Mouse (Mus musculus) cerebellum, adult 11-12 months (tissue): ENCODE data around the gene Inmt.
"Not testable (repeated sequence)": the region's sequence is repeated elsewhere in the genome, so short reads cannot be mapped to it uniquely, and the experiment has no call there.

Source experiments
- DNase-seq: peaks from one replicate; pipeline ENCODE4 v3.0.0; 2022

Gene Inmt

DNA sequence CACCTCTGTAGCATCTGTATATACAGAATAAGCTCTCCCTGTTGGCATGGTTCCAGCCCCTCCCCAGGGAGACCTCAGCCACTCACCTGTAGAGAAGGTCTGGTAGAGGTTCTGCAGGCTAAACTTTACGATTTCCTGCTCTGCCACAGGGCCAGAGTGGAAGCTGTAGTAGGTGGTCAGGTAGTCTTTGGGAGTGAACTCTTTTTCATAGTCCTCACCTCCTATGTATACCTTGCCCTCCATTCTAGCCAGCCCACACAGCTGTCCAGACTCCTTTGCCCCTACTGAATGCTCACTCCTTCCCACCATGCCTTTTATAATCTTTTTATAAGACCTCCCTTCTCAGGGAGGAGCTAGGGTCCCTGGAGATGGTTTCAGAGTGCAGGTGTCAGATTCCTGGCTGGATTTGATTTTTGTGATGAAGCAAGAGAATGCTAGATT is at the start of gene Inmt:
Gene Inmt (minus strand): TSS at position 303 of the 441 bp plus-strand sequence.
- no peak for DNase-seq

DNA sequence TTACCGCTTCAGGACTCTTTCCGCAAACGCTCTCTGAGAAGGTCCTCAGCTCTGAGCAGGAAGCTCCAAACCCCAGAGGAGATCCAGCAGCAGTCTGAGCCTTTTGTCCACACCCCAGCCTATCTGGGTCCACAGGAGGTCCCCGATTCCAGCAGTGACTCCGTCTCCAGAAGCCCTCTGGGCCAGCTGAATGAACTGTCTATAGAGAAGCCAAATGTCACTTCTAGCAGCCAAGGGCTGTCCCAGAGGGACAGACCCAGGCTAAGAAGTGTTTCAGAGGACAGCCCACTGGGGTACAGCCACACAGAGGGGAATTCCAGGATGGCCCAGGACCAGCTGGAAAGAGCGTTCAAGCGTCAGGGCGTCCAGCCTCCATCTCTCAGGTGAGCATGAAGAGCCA is 49.1 kb upstream of the Inmt start:
- DNase-seq, result no peak

DNA sequence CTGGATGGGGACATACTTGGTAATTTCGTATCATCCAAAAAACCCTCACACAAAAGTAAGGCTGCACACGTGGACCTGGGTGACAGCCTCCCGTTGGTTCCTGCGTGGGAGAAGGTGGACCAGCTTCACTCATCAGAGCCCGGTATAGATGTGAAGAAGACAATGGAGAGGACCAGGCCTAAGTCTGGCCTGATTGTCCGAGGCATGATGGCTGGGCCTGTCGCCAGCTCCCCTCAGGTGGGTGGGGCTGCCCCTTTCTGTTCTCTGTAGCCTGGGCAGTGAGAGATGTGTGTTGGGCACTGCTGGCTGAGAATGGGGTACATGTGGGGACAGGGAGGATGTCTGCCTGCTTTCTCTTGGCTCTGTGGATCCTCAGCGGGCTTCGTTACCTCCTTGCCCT is 43.4 kb upstream of the Inmt start:
- DNase-seq, result no peak

DNA sequence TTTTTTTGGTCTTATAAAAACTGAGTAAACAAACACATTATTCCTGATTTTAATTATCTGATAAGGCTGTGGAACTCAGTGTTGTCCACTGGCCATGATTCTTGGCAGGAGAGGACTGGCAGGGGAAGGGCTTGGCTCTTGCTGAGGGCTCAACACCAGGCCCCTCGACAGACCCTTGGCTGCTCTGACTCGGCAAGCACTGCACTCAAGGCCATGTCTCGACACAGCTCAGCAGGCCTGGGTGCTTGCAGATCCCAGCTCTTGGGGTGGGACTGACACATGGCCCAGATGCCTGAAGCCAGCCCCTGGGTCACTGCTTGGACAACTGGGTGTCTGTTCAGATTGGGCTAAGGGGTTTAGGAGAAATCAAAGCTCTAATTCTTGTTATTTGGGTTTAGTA is 39.7 kb upstream of the Inmt start:
- no peak for DNase-seq

DNA sequence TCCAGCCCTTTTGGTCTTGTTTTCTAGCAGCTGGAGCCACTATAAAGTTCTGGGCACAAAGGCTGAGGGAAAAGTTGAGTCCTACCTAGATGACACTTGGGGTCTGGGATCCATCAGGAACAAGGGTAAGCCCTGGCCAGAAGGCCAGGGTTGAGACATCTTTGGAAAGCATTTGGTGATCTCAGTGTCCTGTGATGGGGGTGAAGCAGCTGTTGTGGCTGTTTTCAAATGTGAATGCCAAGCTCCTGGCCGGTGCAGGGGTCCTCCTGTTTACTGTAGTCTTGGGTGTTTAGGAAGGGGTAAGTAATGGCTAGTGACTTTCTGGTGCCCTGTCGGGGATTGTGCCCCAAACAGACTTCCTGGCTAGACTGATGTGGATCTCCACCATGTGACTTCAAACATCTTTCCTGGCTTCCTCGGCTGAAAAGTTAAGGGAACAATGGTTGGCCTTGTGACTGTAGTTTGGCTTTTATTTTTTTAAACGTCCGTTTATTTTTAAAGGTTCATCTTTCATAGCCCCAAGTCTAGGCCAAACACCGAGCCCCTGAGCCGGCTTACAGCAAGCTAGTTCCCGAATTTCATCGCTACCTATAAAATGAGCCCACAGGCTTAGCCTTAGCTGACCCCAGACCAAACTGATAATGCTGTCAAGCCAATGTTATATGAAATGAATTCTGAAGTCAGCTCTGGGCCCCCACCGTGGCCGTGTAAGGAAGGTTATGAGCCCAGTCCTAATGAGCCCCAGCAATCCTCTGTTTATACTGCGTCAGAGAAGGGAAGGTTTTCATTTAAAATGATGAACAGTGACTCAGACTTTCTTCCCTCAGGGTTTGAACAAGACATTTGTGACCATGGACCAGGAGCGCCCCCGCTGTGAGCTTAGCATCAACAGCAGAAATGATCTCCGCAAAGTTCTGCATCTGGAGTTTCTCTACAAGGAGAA is 35.9 kb upstream of the Inmt start:
- no peak for DNase-seq

DNA sequence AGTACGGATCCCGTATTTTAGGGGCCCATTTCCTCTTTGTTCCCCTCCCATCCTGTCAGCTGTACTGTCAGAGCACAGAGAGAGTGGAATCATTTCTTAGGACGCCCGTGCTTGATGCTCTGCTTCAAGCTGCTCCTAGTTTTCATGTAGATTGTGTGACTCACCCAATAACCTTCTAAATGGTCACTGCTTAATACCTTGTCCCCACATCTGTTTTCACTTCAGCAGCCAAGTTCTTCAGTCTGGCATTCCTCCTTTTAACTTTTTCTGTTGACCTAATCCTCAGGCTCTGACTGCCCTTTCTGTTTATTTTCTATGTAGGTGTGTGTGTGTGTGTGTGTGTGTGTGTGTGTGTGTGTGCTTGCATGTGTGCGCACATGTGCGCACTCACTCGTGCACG is 32.9 kb upstream of the Inmt start:
- DNase-seq, result no peak

DNA sequence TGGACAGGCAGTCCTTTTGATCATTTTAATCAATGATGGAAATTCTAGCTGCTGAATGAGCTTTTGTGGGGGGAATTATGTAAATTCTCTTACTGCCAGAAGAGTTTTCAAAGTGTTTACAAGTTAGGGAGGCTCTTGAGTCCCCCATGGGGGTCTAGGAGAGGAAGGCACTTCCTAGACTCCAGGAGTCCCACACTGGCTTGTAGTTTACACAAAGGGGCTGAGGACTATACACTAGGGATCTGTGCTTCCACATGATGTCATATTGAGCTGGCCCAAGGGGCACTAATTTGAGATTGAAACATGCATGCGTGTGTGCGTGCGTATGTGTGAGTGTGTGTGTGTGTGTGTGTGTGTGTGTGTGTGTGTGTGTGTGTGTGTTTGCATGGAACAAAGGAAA is 29.1 kb upstream of the Inmt start:
- DNase-seq, result peak; percentile 37

DNA sequence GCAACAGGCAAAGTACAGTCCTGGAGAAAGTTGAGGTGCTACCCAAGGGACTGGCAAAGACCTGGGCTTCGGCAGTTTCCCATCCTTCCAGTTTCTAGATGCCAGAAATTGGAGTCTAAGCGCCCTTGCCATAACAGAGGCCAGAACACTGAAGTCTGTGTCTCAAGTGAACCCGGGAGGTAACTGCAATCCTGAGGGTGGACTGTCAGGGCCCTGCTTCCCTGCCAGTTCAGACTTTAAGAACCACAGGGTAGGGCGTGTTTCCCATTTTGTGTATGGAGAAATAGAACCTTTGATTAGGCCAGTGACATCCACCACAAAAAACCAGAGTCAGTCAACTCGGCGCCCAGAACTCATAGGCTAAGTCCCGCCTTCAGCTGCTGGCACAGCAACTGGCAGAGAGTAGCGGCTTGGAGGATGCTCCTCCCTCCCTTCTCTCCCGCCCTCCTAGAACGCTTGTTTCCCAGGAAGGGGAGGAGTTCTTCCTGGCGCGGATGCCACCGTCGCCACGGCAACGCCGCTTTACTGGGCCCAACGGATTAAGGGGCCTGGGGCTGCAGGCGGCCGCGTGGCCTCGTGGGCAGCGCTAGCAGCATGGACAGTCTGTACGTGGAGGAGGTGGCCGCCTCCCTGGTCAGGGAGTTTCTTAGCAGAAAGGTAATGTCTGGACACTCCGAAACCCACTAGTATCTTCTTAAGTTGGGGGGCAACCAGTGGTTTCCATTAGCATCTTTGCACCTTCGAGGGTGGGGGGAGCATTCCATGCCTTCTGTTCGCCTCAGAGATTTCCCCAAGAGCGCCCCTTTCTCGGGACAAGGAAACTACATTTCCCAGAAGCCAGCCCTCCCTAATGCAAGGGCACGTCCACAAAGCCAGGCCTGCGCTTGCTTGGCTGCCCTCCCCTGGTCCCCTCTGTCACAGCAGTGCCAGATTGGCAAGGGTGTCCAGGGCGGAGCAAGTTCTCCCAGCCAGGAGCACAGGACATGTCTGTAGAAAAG is 28.4 kb upstream of the Inmt start, which contains the start of gene Mindy4:
Gene Mindy4 (plus strand): TSS at position 471 of the 998 bp plus-strand sequence.
- DNase-seq, result peak; percentile 91

DNA sequence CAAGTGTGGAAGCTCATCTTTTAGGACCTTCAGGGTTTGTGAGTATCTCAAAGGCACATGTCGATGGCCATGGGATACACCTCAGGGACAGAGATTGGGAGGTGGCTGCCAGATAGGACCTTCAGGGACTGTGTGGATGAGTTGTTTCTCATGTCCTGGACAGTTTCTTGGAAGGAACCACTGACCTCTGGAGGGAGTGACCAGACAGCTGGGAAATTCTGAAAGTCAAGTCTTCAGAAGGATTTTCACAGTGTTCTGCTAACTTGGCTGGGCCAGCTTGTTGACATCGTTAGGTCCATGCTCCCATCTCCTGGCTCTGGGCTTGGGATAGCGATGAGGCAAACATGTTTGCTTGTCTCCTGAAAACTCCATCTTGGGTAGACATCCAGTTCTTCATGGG is 24.2 kb upstream of the Inmt start:
- no peak for DNase-seq

DNA sequence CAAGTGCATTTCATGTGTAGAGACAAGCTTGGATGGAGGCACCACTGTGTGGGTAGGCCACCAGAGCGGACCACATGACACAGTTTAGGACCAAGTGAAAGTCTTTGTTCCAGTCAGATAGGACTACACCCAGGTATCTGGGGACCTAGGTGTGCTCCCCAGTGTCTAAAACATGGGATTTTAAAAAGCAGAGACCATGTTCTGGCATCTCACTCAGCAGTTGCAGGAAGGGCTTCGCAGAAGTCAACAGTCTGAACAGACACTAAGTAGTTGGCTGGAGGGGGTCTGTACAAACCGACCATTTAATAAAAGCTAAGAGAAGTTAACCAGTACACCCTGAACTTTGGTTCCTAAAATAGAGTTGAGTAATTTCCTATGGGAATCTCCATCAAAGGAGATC is 18.3 kb upstream of the Inmt start:
- no peak for DNase-seq

DNA sequence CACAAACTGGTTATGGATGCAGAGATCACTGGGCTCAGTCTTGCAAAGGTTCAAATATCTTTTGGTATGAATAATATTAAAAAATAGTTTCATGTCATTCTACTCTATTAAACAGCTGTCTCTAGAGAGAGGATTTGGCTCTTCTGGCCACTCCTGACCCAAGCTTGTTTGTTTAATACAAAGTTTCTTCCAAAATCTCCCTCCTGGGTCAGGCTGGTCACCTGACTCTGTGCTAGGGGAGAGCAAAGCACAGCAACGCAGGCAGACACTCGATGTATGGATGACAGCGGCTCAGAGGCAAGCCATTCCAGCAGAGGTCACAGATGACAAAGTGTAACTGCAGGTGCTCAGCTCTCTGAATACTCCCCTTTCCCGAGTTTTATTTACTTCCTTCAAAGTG is 16.7 kb upstream of the Inmt start:
- DNase-seq, result no peak

DNA sequence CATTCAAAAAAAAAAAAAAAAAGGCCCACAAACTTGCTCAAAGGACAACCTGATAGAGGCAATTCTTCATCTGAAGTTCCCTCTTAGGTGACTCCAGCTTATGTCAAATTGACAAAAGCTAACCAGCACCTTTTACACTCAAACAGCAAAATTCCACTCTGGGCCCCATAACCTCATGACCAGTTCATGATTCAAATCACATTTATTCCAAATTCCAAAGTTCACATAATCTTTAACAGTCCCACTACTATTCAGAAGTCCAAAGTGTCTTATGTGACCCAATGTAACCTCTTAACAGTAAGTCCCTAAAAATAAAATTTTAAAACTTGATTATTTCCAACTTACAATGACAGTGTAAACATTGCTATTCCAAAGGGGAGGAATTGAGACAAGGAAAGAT is 14.6 kb upstream of the Inmt start:
- no peak for DNase-seq

DNA sequence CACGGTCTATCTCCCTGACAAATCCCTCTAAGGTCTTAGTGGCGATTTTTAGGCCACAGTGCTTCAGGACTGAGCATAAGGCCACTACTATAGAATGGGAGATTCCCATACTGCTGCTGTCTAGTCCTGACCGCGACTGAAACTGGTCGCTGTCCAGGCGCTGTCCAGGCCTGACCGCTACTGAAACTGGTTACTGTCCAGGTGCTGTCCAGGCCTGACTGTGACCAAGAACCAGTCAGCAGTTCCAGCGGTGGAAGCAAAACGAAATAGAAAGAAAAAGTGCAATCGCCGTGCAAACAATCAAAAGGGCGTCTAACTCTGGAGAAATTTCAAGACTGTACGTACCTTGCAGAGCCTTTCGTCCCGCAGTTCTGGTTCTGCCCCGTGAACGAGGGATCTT is 13.0 kb upstream of the Inmt start:
- not testable (repeated sequence) for DNase-seq

DNA sequence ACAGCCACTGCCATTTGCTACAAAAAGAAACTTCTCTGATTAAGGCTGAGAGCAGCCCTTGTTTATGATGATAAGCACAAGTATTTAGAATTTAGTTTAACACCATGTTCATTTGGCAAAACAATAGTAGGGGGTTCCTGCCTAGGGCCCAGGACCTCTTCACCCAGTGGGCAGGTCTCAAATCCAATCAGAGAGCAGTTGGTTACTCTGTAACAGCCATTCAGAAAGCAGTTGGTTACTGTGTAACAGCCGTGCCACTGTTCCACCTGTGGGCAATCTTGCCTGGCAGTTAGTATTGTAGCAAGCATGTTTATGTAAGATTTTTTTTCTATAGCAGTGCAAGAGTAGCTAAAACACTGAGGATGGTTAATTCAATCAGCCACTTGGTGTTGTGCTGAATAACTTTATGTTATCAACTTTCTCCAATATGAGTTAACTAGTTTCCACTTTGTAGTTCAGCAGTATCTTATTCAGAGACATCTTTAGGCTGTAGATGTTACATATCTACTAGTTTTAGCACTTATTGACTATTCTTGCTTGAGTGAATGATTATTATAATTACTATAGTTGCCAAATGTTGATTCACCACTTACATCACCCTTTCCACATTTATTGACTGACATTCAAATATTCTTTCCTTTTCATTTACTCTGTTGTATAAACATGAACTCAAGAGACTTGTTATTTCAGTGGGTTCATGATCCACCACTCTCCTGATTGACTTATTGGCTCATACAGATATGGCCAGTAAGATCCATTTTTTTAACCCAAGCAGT is 8.0 kb upstream of the Inmt start:
- no peak for DNase-seq

DNA sequence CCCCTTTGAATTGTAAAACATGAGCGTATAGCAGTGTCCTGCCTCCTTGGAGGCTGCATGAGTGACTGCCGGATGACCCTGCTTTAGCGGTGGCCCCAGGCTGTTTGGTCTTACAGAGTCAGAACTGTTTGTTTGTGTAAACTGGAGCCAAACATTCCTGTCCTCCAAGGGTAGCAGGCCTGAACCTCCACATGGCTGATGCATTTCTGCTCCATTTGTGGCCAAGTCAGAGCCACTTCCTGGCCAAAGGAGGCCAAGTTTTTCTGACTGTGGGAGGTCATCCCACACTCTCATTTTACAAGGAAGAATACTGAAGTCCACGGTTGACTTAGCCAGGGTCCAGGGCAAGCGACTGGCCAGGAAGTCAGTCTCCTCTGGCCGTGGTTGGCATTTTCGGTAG is 4.7 kb upstream of the Inmt start:
- no peak for DNase-seq

DNA sequence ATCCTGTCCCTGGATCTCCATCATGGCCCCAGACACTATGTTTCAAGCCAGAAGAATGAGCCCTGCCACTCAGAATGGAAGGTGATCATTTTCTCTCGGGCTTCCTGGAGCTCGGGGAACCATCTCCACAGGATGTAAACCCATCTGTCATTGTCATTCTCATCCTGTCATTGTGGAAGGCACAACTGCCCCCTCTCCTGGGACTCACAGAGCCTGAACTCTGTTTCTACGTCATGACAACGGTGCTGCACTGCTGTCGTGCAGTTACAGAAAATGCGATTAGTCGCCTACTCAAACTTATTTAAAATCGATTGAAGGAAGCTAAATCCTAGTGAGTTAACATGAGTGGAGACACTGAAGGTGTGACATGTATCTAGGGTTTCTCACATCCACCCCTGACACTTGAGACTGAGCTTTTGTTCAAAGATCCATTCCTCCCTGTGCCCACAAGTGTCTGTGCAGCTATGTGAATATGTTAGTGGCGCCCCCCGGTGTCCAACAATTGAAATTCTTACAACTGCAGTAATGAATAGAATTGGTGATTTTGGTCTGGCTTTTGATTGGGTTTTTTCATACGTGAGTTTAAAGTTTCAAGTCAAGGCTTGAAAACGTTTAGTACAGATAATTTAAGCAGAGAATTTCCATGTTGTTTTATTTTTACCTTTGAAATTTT is 2.4 kb upstream of the Inmt start:
- no peak for DNase-seq

DNA sequence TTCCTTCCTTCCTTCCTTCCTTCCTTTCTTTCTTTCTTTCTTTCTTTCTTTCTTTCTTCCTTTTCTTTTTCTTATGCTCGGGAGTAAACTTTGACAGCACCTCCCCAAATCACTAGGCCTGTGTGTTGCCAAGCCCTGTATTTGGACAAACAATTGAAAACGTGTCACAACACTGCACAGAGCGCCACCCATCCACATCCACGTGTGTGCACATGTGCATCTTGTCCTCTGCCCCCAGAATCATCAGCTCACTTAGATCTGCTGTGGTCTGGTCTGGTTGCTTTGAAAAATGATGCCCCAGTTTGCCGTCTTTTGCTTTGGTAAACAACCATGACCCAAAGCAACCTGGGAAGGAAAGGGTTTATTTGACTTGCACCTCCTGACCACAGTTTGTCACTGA is 1.0 kb upstream of the Inmt start:
- DNase-seq, result no peak

DNA sequence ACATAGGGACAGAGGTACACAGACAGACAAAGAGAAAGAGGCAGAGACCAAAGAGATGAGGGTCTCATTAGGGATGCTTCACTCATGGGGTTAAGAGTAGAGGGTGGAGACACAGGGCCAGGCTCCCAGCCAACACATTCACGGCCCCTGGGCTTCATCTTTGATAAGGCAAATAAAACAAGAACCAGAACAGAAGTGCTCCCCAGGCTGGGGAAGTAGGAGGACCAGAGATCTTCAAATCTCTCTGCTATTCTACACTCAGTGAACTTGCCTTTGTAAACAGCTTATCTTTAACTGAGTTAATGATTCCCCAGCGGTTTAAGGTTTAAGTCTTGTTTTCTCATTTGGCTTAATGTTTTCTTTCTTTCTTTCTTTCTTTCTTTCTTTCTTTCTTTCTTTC is 613 bp upstream of the Inmt start:
- DNase-seq, result no peak

DNA sequence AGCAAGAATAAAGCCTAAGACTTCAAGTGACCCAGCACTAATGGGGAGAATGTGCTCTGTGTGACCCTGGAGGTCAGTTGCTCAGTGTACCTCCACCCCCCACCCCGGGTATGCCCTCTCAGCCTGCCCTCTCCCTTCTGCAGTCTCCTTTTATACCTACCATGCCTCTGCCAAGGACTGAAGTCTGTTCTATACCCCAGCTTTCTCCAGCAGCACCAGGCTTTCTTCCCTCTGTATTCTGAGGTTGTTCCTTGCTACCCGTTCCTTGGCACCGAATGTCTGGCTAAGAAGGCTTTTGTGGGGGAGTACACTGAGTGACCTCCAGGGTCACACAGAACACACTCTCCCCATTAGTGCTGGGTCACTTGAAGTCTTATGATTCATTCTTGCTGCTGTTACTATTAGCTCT is 898 bp downstream of the Inmt start:
- no peak for DNase-seq

DNA sequence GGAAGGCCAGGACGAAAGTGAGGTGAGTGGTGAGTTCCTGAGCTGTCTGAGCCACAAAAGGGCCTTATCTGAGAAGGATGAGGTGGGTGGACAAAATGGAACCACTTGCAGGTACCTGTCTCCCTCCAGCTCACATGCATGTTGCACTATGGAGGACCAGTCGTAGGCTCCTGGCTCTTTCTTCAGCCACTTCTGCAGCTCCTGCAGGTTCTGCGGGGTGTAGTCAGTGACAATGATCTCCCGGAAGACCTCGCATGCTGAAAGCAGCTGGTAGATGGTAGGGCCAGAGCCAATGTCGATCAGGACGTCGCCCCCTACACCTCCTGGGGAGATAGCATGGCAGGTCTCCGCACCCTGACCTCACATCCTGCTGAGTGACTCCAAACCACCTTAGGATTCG is 1.7 kb downstream of the Inmt start:
- no peak for DNase-seq

DNA sequence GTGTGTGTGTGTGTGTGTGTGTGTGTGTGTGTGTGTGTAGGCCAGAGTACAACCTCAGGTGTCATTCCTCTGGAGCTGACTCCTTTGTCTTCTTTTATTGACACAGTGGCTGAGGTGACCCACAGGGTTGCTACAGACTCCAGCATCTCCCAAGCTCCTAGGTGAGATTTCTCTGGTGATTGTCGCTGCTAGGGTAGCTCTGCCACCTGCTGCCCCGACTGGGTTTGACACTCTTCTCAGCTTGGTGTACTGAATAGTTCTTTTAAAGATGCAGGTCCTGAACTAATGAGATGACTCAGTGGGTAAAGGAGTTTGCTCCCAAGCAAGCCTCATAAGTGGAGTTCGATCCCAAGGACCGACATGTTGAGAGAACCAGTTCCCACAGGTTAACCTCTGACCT is 3.2 kb downstream of the Inmt start:
- DNase-seq, result no peak

DNA sequence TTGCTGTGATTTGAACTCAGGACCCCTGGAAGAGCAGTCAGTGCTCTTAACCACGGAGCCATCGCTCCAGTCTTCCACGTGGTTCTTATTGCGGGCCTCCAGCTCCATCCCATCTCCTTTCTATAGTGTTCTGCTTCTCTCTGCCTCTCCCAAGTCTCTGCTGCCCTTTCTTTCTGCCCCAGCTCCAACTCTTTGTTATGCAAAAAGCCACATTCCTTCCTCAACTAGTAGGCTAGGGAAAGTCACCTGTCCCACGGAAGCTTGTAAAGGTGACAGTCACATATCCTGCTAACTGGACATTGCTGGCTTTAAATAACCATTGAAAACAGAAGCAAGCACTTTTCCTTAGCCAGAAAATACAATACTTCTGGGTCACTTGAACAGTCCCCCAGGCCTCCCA is 5.0 kb downstream of the Inmt start:
- DNase-seq, result no peak
